ENCODE assay signal across 23 mouse cellular contexts in the genomic region with DNA sequence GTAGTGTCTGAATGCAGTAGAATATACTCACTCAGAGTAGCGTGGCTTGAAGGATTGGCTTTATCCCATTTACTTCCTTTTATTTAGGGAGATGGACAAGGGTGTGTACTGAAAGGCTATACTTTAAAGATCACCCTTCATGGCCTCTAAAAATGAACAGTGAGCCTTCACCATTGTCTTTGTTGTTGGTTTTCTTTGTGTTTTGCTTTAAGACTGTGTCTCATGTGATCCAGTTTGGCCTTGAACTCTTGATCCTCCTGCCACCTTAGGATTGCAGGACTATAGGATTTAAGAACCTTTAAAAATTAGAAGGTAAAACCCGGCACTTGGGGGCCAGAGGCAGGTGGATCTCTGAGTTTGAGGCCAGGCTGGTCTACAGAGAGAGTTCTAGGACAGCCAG.
"Had no signal": no experiment of that assay in that cellular context is flagged by ENCODE, and none has a peak within 500 bp of the region (broad histone marks: within the 10 kb centered on the region; RNA-seq: fewer than 3 reads in every experiment).

No protein-coding gene starts in this region.

- H3K27me3 ChIP-seq: heart, embryonic 12.5 days; hindbrain, embryonic 12.5 days; intestine, embryonic 15.5 days; limb, embryonic 13.5 days; limb, embryonic 15.5 days; liver, embryonic 12.5 days had no signal

- ATAC-seq: hindbrain, embryonic 16.5 days; inflammation-experienced regulatory T-cells, adult 6 months; intestine, embryonic 15.5 days; intestine, postnatal 0 days; liver, embryonic 12.5 days had no signal

- H3K4me2 ChIP-seq: heart, embryonic 12.5 days; hindbrain, embryonic 12.5 days; hindbrain, embryonic 14.5 days; intestine, embryonic 15.5 days; limb, embryonic 13.5 days; limb, embryonic 15.5 days; liver, embryonic 12.5 days had no signal

- H3K9me3 ChIP-seq: heart, embryonic 10.5 days; heart, embryonic 12.5 days; hindbrain, embryonic 10.5 days; hindbrain, embryonic 12.5 days; intestine, embryonic 15.5 days; kidney, embryonic 15.5 days; limb, embryonic 13.5 days; limb, embryonic 15.5 days; liver, embryonic 12.5 days had no signal

- DNase-seq: gastrocnemius, adult 2 months; gastrocnemius, postnatal 10 days; gastrocnemius, postnatal 25 days; heart, adult 18-20 months; heart, postnatal 10 days; heart, postnatal 4 days; kidney, postnatal 10 days; left cerebral cortex, postnatal 4 days had no signal

- H3K4me1 ChIP-seq: intestine, embryonic 15.5 days; kidney, embryonic 15.5 days had no signal

- H3K9ac ChIP-seq: heart, embryonic 12.5 days; hindbrain, embryonic 12.5 days; hindbrain, embryonic 14.5 days; intestine, embryonic 15.5 days; kidney, embryonic 15.5 days; limb, embryonic 13.5 days; limb, embryonic 15.5 days; liver, embryonic 12.5 days; liver, embryonic 14.5 days had no signal

- H3K36me3 ChIP-seq: heart, embryonic 10.5 days; heart, embryonic 12.5 days; hindbrain, embryonic 10.5 days; hindbrain, embryonic 12.5 days; intestine, embryonic 15.5 days; kidney, embryonic 15.5 days; limb, embryonic 13.5 days; limb, embryonic 15.5 days had no signal

- H3K4me3 ChIP-seq: gastrocnemius, adult 2 months; heart, embryonic 10.5 days; heart, embryonic 12.5 days; hindbrain, embryonic 10.5 days; hindbrain, embryonic 12.5 days; intestine, embryonic 15.5 days; kidney, embryonic 15.5 days; layer of hippocampus, adult 2 months; limb, embryonic 13.5 days; limb, embryonic 15.5 days; liver, embryonic 12.5 days had no signal

- H3K27ac ChIP-seq: gastrocnemius, adult 2 months; heart, embryonic 10.5 days; hindbrain, embryonic 10.5 days; hindbrain, embryonic 12.5 days; hindbrain, embryonic 14.5 days; intestine, embryonic 15.5 days; layer of hippocampus, adult 2 months; limb, embryonic 13.5 days; limb, embryonic 15.5 days; liver, embryonic 12.5 days; liver, embryonic 14.5 days had no signal
